Mouse (Mus musculus) lung, postnatal 0 days (tissue): ENCODE measurements around the gene Majin.

Experiments used
- CTCF ChIP-seq: IDR thresholded peaks from 2 replicates; pipeline ENCODE4 v1.5.1; 2016; ENCODE audit warnings: antibody characterized with exemption, mild to moderate bottlenecking
- EP300 ChIP-seq: IDR thresholded peaks from 2 replicates; pipeline ENCODE4 v1.6.1; 2016; ENCODE audit warnings: antibody characterized with exemption, mild to moderate bottlenecking, control low read depth

DNA sequence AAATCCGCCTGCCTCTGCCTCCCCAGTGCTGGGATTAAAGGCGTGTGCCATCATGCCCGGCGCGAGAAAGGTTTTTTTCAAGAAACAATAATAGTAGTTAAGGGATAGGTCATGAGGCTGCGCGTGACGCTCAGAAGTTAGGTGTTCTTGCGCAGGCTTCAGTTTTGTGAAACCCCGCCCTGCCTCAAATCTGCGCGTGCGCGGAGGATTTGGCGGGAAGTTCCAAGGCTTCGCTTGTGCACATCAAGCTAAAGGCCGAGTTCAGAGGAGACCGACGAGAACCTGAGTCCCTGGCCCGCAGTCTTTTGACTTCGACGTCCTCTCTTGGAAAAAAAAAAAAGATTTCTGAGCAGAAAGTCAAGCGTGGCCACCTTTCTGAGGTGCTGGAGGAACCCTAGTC lies at the start of gene Majin:
- TF ChIP-seq EP300 (no peak), CTCF (no peak)
